Mouse (Mus musculus): ENCODE measurements around the gene Ucn2. TPM values are rescaled to one million over a fixed set of nuclear protein-coding genes. Genes with fewer than 3 reads are reported as not detected.

The Ucn2 gene
- polyA plus RNA-seq, 1 experiment from 2014 or later: not detected

- Histone ChIP-seq H3K4me2 (ENCODE audit: low read depth, low read length) (no peak overlapping the region), H3K4me3 (ENCODE audit: low read depth, low read length) (no peak overlapping the region), H3K27me3 (ENCODE audit: insufficient read depth, low read length) (no peaks in the 10 kb centered on the region), H3K4me1 (ENCODE audit: insufficient read depth) (no peaks in the 10 kb centered on the region), H3K36me3 (replicated peaks; ENCODE audit: insufficient read depth, low read length) (0 out of 2 replicates have a peak, but pooled peaks cover 3% of the 10 kb centered on the region), H3K9ac (replicated peaks) (no peak overlapping the region), H3K9me3 (ENCODE audit: low read length) (no peaks in the 10 kb centered on the region), H3K27ac (ENCODE audit: low read depth) (no peak overlapping the region)
- no peak for DNase-seq
- WGBS (ENCODE audit: insufficient replicate concordance): 82% methylated on average over 8 of the region's 8 CpGs
- ATAC-seq: no peak
- TF ChIP-seq CTCF (IDR thresholded peaks at IDR 0.05; ENCODE audit: low read depth): no peak
- TF ChIP-seq EP300 (IDR thresholded peaks at IDR 0.05; ENCODE audit: low read depth): no peak
Observed at GRCm38 (mm10) chr9:109031686-109032085, 45.9 kb downstream of the Ucn2 start.

- WGBS (ENCODE audit: insufficient replicate concordance): 54% methylated on average over 6 of the region's 6 CpGs
- no peak overlapping the region for H3K4me2 ChIP-seq (ENCODE audit: low read depth, low read length)
- no peak for ATAC-seq
- no peaks in the 10 kb centered on the region for H3K4me1 ChIP-seq (ENCODE audit: insufficient read depth)
- no peaks in the 10 kb centered on the region for H3K9me3 ChIP-seq (ENCODE audit: low read length)
- H3K36me3 ChIP-seq (replicated peaks; ENCODE audit: insufficient read depth, low read length): 0 out of 2 replicates have a peak, but pooled peaks cover 3% of the 10 kb centered on the region
- H3K9ac ChIP-seq (replicated peaks): no peak overlapping the region
- H3K27ac ChIP-seq (ENCODE audit: low read depth): no peak overlapping the region
- H3K27me3 ChIP-seq (ENCODE audit: insufficient read depth, low read length): no peaks in the 10 kb centered on the region
- no peak for TF ChIP-seq EP300 (IDR thresholded peaks at IDR 0.05; ENCODE audit: low read depth)
- no peak for TF ChIP-seq CTCF (IDR thresholded peaks at IDR 0.05; ENCODE audit: low read depth)
- H3K4me3 ChIP-seq (ENCODE audit: low read depth, low read length): no peak overlapping the region
- no peak for DNase-seq
Observed at GRCm38 (mm10) chr9:109032435-109032834, 46.6 kb downstream of the Ucn2 start.

MicroRNAs within 50 kb of the gene (microRNA counts, 519-probe panel; counts per million panel counts)
- microRNA mmu-miR-711: not detected

Small RNAs within 50 kb of the gene (microRNA-seq; reads per million reads assigned to microRNA genes)
- gene Mir711: not detected

Other genes starting within 250 kb of the Ucn2 start
- gene Ip6k2, start 202.2 kb upstream of the Ucn2 start, polyA plus RNA-seq (2015; fragmentation: Nextera tagmentation; extraction: Ambion mirVana): 12.4 and 18.6 TPM in 2 replicates
- 4.5 TPM in 2 replicates for gene Nckipsd, start 177.6 kb upstream of the Ucn2 start, polyA plus RNA-seq (2015; fragmentation: Nextera tagmentation; extraction: Ambion mirVana)
- 0.09 and 0.23 TPM in 2 replicates for gene Celsr3, start 159.7 kb upstream of the Ucn2 start, polyA plus RNA-seq (2015; fragmentation: Nextera tagmentation; extraction: Ambion mirVana)
- gene Slc26a6, start 132.7 kb upstream of the Ucn2 start, polyA plus RNA-seq (2015; fragmentation: Nextera tagmentation; extraction: Ambion mirVana): 2.4 TPM in 2 replicates
- gene Tmem89, start 71.4 kb upstream of the Ucn2 start, polyA plus RNA-seq (2015; fragmentation: Nextera tagmentation; extraction: Ambion mirVana): not detected in 2 replicates
- 333 and 345 TPM in 2 replicates for gene Uqcrc1, start 49.4 kb upstream of the Ucn2 start, polyA plus RNA-seq (2015; fragmentation: Nextera tagmentation; extraction: Ambion mirVana)
- gene Col7a1, start 32.4 kb upstream of the Ucn2 start, polyA plus RNA-seq (2015; fragmentation: Nextera tagmentation; extraction: Ambion mirVana): 0.05 and 0.13 TPM in 2 replicates
- gene Pfkfb4, start 5.8 kb downstream of the Ucn2 start, polyA plus RNA-seq (2015; fragmentation: Nextera tagmentation; extraction: Ambion mirVana): 3.1 and 3.8 TPM in 2 replicates
- gene Shisa5, start 52.6 kb downstream of the Ucn2 start, polyA plus RNA-seq (2015; fragmentation: Nextera tagmentation; extraction: Ambion mirVana): 34.1 and 35.0 TPM in 2 replicates
- gene Trex1, start 73.7 kb downstream of the Ucn2 start, polyA plus RNA-seq (2015; fragmentation: Nextera tagmentation; extraction: Ambion mirVana): 13.3 and 14.3 TPM in 2 replicates
- gene Atrip, start 88.1 kb downstream of the Ucn2 start, polyA plus RNA-seq (2015; fragmentation: Nextera tagmentation; extraction: Ambion mirVana): 6.1 and 6.7 TPM in 2 replicates
- gene Ccdc51, start 96.5 kb downstream of the Ucn2 start, polyA plus RNA-seq (2015; fragmentation: Nextera tagmentation; extraction: Ambion mirVana): 8.9 and 9.1 TPM in 2 replicates
- 283 and 284 TPM in 2 replicates for gene Tma7, start 96.6 kb downstream of the Ucn2 start, polyA plus RNA-seq (2015; fragmentation: Nextera tagmentation; extraction: Ambion mirVana)
- 1.9 and 2.2 TPM in 2 replicates for gene Plxnb1, start 109.4 kb downstream of the Ucn2 start, polyA plus RNA-seq (2015; fragmentation: Nextera tagmentation; extraction: Ambion mirVana)
- not detected in 2 replicates for gene Fbxw21, start 176.0 kb downstream of the Ucn2 start, polyA plus RNA-seq (2015; fragmentation: Nextera tagmentation; extraction: Ambion mirVana)
- gene Fbxw13, start 210.0 kb downstream of the Ucn2 start, polyA plus RNA-seq (2015; fragmentation: Nextera tagmentation; extraction: Ambion mirVana): not detected in 2 replicates
- not detected in 2 replicates for gene Fbxw20, start 248.7 kb downstream of the Ucn2 start, polyA plus RNA-seq (2015; fragmentation: Nextera tagmentation; extraction: Ambion mirVana)